Mouse (Mus musculus) C2C12 (cell line): ENCODE measurements around the gene Gpr182. TPM values are rescaled to one million over a fixed set of nuclear protein-coding genes. Genes with fewer than 3 reads are reported as not detected.

Experiments used
- H3K27me3 ChIP-seq: one replicate; pipeline ENCODE4 v1.6.1; 2011; ENCODE audit not compliant: control insufficient read depth, insufficient read depth, insufficient read length
- H3K36me3 ChIP-seq: one replicate; pipeline ENCODE4 v1.6.1; 2011; ENCODE audit not compliant: control insufficient read depth, insufficient read depth
- H3K4me3 ChIP-seq: one replicate; pipeline ENCODE4 v1.5.1; 2011; ENCODE audit warnings: mild to moderate bottlenecking, control low read depth; ENCODE audit not compliant: poor library complexity, insufficient read depth, severe bottlenecking
- H3K79me2 ChIP-seq: one replicate; pipeline ENCODE4 v1.6.1; 2011; ENCODE audit not compliant: control insufficient read depth, insufficient read depth
- H3K79me3 ChIP-seq: one replicate; pipeline ENCODE4 v1.6.1; 2011; ENCODE audit warnings: low read depth, control low read depth
- H3ac ChIP-seq: one replicate; pipeline ENCODE3; 2011; ENCODE audit warnings: low read depth; ENCODE audit not compliant: control insufficient read depth, insufficient read length
- CEBPB ChIP-seq: IDR thresholded peaks from one replicate; pipeline ENCODE4 v1.6.1; 2011; ENCODE audit warnings: low read depth, mild to moderate bottlenecking, control low read depth, moderate library complexity
- CTCF ChIP-seq: IDR thresholded peaks from one replicate; pipeline ENCODE4 v1.5.1; 2011; ENCODE audit not compliant: control insufficient read depth, insufficient read depth, insufficient read length
- FOSL1 ChIP-seq: IDR thresholded peaks from one replicate; pipeline ENCODE4 v1.8.0; 2011; ENCODE audit warnings: mild to moderate bottlenecking, low read length; ENCODE audit not compliant: poor library complexity, insufficient read depth, severe bottlenecking
- MAX ChIP-seq: IDR thresholded peaks from one replicate; pipeline ENCODE4 v1.6.1; 2011; ENCODE audit warnings: mild to moderate bottlenecking, control low read depth
- MYOD1 ChIP-seq: IDR thresholded peaks from one replicate; pipeline ENCODE4 v1.6.1; 2011; ENCODE audit warnings: low read depth; ENCODE audit not compliant: control insufficient read depth, insufficient read length
- MYOG ChIP-seq: IDR thresholded peaks from one replicate; pipeline ENCODE4 v1.6.1; 2011; ENCODE audit not compliant: control insufficient read depth, insufficient read length; ENCODE audit errors: extremely low read depth
- USF1 ChIP-seq: IDR thresholded peaks from one replicate; pipeline ENCODE4 v1.6.1; 2011; ENCODE audit warnings: low read depth, mild to moderate bottlenecking, control low read depth, moderate library complexity
- polyA plus RNA-seq: library from polyadenylated mRNA; unstranded; fragments of >200 nt; fragmentation: generic; extraction: Trizol; gene quantifications from one replicate; pipeline ENCODE4 v1.2.1, GENCODE M21; 2012; ENCODE audit warnings: missing spikeins

The Gpr182 gene
- polyA plus RNA-seq, 1 experiment: 0.09 TPM

- Histone ChIP-seq H3K27me3 (peaks cover 5% of the 10 kb centered on the region), H3K36me3 (peaks cover 35% of the 10 kb centered on the region), H3K79me3 (peaks cover 34% of the 10 kb centered on the region), H3K79me2 (peaks cover 38% of the 10 kb centered on the region), H3K4me3 (peak overlapping the region; percentile 89), H3ac (peak overlapping the region; percentile 98)
- TF ChIP-seq MYOD1 (no peak), MAX (no peak)
These were observed 11.8 kb downstream of the Gpr182 start for GRCm38 (mm10) chr10:127739661-127740161.

- TF ChIP-seq CTCF (peak; percentile 99), MAX (no peak)
- H3K79me3 ChIP-seq: peaks cover 30% of the 10 kb centered on the region
- H3K4me3 ChIP-seq: peak within 1 kb of the TSS; percentile 89
- peaks cover 5% of the 10 kb centered on the region for H3K27me3 ChIP-seq
- H3K79me2 ChIP-seq: peaks cover 35% of the 10 kb centered on the region
- H3K36me3 ChIP-seq: peaks cover 31% of the 10 kb centered on the region
- H3ac ChIP-seq: peak within 1 kb of the TSS; percentile 98
These were observed 12.4 kb downstream of the Gpr182 start, which contains the start of gene Zbtb39 for GRCm38 (mm10) chr10:127739083-127739660. Zbtb39 (plus strand) TSS chr10:127739538.

GRCm38 (mm10) chr10:127738151-127738882 lies 13.2 kb downstream of the Gpr182 start:
- no peak for TF ChIP-seq MYOG
- Histone ChIP-seq H3K36me3 (peaks cover 22% of the 10 kb centered on the region), H3K4me3 (no peak overlapping the region), H3K79me2 (peaks cover 35% of the 10 kb centered on the region), H3K79me3 (peaks cover 23% of the 10 kb centered on the region), H3ac (no peak overlapping the region), H3K27me3 (peaks cover 13% of the 10 kb centered on the region)

- Histone ChIP-seq H3K4me3 (no peak overlapping the region), H3K79me2 (peaks cover 30% of the 10 kb centered on the region), H3K27me3 (peaks cover 15% of the 10 kb centered on the region), H3K79me3 (peaks cover 18% of the 10 kb centered on the region), H3K36me3 (peaks cover 14% of the 10 kb centered on the region), H3ac (no peak overlapping the region)
- TF ChIP-seq USF1 (no peak), CEBPB (no peak), MYOG (no peak), CTCF (no peak), MAX (no peak), FOSL1 (no peak), MYOD1 (no peak)
These were observed 14.0 kb downstream of the Gpr182 start for GRCm38 (mm10) chr10:127737552-127737951.

GRCm38 (mm10) chr10:127736916-127737315 lies 14.6 kb downstream of the Gpr182 start:
- H3K4me3 ChIP-seq: no peak overlapping the region
- peaks cover 21% of the 10 kb centered on the region for H3K27me3 ChIP-seq
- H3K79me3 ChIP-seq: peaks cover 14% of the 10 kb centered on the region
- H3K36me3 ChIP-seq: peaks cover 8% of the 10 kb centered on the region
- H3K79me2 ChIP-seq: peaks cover 24% of the 10 kb centered on the region
- H3ac ChIP-seq: no peak overlapping the region
- no peak for TF ChIP-seq FOSL1
- TF ChIP-seq CEBPB: no peak
- TF ChIP-seq MAX: no peak
- TF ChIP-seq MYOD1: no peak
- no peak for TF ChIP-seq USF1
- TF ChIP-seq CTCF: no peak
- TF ChIP-seq MYOG: no peak

GRCm38 (mm10) chr10:127736266-127736665 lies 15.3 kb downstream of the Gpr182 start:
- TF ChIP-seq FOSL1: no peak
- no peak for TF ChIP-seq USF1
- no peak for TF ChIP-seq MYOD1
- no peak for TF ChIP-seq MAX
- TF ChIP-seq MYOG: no peak
- TF ChIP-seq CTCF: no peak
- TF ChIP-seq CEBPB: no peak
- H3K4me3 ChIP-seq: no peak overlapping the region
- H3K79me2 ChIP-seq: peaks cover 17% of the 10 kb centered on the region
- no peak overlapping the region for H3ac ChIP-seq
- peaks cover 1% of the 10 kb centered on the region for H3K36me3 ChIP-seq
- H3K27me3 ChIP-seq: peaks cover 25% of the 10 kb centered on the region
- peaks cover 12% of the 10 kb centered on the region for H3K79me3 ChIP-seq
